Mouse (Mus musculus) forelimb bud, embryonic 11.5 days (tissue): ENCODE measurements around the gene Cactin.
A peak's percentile ranks its signal among the peaks of the same experiment; 100 is the strongest.

Experiments used
- DNase-seq: peaks from one replicate; pipeline ENCODE4 v3.0.0-alpha.2; 2012; ENCODE audit warnings: low read depth, low spot score

Cactin gene

DNA sequence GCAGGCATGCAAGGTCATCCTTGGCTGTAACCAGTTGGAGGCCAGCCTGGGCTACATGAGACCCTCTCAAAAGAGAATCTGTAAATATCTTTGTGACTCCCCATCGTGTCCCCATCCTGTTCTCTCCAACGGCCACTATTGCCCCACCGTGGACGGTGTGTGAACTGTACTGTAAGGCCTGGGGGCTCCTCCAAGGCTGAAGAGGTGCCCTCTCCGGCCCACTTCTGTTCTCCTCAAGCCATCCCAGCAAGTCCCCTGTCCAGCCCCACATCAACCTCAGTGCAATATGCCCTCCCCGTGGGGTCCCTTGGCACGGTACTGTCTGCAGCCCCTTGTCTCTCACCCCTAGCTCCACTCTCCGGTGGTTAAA lies 1.6 kb upstream of the Cactin start:
- DNase-seq = no peak

DNA sequence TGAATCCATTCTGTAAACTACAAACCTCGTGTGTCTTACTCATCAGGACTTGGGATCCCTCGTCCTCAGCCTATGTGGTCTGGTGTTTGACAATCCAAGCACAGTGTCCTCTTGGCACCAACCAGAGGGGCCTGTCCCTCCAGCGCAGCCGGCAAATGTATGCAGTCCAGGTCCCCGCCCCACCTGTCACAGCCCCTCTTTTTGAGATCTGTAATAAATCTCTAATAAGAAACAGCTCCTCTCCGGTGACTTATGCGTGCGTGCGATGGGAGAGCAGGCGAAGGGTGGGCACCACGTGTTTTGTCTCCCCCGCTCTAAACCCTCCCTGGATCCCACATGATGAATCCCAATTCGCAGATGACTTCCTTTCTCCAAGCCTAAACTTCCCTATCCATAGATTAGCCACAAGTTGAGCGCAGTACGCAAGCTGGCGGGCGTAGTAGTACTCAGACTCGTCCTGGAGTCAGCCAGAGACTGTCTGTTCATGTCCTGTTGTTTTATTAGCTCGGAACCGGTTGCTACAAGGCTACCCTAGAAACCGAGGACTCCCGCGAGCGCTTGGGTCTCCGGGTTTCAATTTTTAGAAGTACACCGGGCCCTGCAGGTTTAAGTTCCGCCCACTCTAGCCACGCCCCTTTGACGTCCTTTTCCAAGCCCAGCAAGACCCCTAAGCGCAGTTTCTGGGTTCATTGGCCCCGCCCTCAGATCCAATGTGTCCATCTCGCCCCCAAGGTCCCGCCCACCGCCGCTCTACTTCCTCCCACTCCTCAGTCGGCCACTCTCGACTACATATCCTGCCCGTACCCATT lies 958 bp upstream of the Cactin start:
- peak; percentile 98 for DNase-seq

DNA sequence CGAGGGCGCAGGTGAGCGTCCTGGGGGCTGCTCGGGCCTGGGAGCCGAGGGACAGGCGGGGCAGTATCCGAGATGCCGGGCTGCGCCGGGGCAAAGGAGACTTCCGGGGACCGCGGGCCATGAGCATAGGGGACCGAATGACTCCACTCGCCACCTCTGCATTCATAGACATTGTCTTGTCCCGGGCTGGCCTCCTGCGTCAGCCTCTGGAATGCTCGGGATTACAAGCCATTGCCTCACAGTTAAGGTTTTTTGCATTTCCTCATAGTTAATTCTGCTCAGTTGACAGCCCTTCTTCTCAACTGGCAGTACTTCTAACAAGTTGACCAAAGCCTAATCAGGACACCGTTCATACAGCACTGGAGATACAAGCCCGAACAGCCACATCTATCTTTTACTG lies 533 bp downstream of the Cactin start:
- no peak for DNase-seq

DNA sequence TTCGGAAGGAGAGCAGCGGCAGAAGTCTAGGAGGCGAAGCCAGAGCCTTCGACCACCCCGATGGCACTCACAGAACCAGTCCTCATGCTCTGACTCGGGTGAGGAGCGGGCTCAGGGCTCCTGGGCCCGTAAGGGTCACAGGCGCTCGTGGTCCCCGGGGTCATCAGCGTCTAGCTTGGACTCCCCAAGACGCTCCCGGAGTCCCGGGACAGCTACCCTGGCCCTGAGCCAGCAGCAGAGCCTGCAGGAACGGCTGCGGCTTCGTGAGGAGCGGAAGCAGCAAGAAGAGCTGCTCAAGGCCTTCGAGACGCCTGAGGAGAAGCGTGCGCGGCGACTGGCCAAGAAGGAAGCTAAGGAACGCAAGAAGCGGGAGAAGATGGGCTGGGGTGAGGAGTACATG lies 1.5 kb downstream of the Cactin start:
- DNase-seq = no peak

DNA sequence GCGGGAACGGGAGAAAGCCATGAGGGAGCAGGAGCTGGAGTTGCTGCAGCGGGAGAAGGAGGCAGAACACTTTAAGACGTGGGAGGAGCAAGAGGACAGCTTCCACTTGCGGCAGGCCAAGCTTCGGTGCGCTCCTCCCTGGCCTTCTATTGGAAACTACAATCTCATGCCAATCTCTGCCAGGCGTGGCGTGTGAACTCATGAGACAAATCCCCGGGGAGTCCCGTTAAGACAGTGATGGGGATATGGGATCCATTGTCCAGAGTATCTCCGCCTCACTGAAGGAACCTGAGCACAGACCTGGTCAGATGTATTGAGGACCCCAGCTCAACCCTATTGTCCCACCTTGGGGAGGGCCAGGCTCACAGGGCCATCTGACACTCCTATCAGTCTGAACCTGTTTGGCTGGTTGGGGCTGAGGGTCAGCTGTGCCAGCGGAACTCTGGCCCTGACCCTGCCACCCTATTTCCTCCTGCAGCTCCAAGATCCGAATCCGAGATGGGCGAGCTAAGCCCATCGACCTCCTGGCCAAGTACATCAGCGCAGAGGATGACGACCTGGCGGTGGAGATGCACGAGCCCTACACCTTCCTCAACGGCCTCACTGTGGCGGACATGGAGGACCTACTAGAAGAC lies 2.4 kb downstream of the Cactin start:
- DNase-seq = no peak

DNA sequence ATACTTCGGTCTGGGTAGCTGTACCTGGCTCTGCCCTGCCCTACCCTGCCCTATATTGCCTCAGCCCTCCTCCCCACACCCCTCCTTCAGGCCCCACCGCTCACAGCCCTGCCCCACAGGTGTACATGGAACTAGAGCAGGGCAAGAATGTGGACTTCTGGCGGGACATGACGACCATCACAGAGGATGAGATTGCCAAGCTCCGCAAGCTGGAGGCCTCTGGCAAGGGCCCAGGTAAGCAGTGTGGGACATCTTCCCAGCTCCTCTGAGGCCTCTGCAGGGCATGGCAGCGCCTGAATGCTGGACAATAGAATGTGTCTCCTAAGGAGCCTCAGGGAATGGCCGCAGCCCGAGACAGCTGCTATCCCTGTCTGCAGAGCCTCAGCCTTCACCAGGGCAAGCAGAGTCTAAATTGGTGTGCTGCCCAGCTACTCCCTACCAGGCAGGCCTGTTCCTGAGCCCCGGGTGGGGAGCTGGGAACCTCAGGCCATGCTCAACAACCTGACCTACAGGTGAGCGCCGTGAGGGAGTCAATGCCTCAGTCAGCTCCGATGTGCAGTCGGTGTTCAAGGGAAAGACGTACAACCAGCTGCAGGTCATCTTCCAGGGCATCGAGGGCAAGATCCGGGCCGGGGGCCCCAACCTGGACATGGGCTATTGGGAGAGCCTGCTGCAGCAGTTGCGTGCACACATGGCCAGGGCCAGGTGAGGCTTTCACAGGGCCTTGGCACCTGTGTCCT lies 3.1 kb downstream of the Cactin start:
- no peak for DNase-seq

DNA sequence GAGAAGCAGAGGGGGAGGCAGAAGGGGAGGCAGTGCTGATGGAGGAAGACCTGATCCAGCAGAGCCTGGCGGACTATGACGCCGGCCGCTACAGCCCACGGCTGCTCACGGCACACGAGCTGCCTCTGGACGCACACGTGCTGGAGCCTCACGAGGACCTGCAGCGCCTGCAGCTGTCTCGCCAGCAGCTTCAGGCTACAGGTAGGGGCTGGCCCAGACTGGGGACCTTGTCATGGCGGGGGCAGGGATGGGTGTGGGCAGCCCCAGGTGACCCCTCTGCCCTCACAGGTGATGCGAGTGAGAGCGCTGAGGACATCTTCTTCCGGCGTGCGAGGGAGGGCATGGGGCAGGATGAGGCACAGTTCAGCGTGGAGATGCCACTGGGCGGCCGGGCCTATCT lies 4.3 kb downstream of the Cactin start:
- no peak for DNase-seq

DNA sequence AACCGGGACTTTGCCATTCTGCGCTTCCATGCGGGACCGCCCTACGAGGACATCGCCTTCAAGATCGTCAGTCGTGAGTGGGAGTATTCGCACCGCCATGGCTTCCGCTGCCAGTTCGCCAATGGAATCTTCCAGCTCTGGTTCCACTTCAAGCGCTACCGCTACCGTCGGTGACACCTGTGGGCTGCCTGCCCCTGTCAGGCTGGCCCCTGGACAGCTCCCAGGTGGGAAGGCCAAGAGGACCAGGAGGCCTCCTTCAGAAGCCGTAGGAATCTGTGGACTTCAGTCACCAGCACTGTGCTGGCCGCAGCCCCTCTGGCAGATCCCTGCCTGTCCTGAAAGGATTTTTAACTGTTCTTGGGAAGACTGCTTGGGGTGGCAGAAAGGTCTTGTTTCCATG lies 4.9 kb downstream of the Cactin start:
- DNase-seq = no peak

DNA sequence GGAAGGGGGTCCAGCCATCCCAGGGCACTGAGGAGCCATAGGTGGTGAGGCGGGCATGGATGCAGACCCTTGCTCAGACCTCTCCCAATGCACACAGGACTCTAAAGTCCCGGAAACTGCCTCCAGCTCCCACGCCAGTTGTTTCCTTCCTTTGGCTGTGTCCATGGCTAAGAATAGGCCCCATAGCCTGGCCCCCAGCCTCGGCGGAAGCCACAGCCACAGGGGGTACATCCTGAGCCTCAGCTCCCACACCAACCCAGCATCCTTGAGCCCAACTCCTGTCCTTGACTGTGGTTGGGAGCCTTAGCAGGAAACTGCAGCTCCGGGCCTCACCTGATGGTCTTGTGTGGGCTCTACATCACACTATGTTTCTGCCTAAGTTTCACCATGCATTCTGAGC lies 6.0 kb downstream of the Cactin start:
- DNase-seq = no peak

DNA sequence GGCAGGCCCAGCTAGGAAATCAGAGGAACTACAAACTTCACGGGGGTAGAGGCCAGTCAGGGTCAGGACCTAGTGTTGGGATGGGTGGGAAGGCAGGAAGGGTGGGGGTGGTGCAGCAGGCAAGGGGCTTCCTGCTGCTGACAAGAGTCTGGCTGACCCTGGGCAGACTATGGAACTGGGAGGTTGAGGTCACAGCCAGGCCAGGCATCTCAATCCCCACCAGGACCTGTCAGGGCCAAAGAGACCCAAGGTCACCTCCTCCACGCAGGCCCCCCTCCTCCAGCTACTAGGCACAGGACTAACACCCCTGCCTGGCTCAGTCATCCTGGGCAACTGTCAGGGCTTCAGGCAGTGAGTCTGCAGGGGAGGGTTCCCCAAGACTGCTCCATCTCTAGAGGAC lies 7.1 kb downstream of the Cactin start:
- DNase-seq = no peak

DNA sequence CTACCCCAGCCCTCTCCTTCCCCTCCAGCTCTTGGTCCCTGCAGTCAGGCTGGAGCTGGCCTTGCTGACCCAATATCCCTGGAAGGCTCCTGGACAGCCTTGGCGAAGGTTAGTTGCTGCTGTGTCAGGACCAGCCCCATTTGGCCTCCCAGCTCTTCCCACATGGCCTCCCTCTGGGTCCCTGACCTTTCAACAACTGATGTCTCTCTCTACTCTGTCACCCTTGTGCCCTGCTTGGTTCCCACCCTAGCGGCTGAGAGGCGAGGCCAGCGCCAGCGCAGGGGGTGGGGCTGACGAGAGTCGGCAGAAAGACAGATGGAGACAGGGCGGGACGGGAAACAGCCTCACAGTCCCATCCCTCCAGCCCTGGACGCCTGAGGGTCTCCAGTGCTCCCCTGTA lies 7.5 kb downstream of the Cactin start, which contains the start of gene Tbxa2r:
Gene Tbxa2r, plus strand, starts transcription at position 346 of the 400 bp plus-strand sequence.
- no peak for DNase-seq

DNA sequence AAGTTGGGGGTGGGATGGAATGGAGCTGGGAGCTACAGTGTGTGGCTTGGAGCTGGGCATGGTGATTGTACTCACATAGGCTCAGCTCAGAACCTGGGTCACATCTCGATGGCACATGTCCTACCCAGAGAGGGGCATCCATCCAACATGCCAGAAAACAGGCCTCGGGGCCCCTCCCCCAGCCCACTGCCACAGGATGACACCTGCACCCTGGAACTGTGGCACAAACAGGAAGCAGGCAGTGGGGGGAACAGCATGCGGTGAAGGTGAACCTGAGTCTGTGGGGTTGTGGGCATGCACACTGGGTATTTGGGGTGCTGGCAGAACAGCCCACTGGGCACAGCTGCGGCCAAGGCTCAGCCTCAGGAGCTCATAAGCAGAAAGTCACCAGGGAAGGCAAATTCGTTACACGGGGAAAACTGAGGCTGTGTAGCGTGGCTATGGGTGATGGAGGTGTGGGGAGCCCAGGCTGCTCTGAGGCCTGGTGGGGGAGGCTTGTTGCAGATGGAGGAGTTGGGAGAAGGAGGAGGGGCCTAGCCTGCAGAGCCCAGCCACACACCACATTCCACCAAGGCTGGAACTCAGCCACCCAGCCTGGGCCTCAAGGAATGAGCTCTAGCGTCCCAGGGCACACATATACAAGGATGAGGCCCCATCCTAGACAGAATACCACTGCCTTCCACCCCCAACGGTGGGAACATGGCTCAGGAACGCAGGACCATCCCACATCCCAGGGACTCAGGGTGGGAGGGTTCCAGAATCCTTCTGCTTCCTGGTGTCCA lies 8.5 kb downstream of the Cactin start:
- no peak for DNase-seq

DNA sequence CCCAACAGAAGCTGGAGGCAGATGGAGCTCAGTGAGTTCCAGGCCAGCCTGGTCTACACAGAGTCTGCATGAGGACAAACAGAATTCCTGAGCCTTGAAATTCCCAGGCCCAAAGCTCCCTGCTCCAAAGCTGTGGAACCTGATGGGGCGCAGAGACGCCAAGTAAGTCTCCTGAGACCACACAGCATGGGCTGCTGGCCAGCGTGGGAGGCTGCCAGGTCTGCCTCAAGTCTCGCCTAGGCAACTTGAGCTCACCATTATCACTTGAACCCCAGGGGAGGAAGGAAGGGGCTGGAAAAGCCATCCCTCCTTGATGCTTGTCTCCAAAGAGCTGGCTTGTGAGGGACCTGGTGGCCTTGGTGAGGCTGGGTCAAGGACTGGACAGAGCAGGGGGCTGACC lies 9.1 kb downstream of the Cactin start:
- no peak for DNase-seq

DNA sequence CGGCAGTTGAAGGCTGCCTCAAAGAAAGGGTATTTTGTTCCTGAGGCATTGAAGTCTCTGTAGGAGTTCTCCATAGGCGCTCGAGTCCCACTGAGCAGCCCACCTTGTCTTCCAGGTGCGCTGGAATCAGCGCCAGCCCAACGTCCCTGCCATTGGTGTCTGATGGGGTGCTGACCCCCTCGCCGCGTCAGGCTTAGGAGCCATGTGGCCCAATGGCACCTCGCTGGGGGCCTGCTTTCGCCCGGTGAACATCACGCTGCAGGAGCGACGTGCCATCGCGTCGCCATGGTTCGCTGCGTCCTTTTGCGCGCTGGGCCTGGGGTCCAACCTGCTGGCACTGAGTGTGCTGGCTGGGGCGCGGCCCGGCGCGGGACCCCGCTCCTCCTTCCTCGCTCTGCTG lies 11.4 kb downstream of the Cactin start:
- DNase-seq = no peak

DNA sequence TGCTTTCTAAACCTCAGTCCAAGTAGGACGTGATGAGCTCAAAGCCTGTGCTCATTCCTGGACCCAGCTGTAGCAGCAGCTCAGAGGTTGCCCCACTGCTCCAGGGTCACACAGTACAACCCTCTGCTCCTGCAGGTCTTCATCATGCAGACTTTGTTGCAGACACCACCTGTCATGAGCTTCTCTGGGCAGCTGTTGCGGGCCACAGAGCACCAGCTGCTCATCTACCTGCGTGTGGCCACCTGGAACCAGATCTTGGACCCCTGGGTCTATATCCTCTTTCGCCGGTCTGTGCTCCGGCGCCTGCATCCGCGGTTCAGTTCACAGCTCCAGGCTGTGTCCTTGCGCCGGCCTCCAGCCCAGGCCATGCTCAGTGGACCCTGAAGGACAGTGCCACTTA lies 13.4 kb downstream of the Cactin start:
- DNase-seq = no peak

DNA sequence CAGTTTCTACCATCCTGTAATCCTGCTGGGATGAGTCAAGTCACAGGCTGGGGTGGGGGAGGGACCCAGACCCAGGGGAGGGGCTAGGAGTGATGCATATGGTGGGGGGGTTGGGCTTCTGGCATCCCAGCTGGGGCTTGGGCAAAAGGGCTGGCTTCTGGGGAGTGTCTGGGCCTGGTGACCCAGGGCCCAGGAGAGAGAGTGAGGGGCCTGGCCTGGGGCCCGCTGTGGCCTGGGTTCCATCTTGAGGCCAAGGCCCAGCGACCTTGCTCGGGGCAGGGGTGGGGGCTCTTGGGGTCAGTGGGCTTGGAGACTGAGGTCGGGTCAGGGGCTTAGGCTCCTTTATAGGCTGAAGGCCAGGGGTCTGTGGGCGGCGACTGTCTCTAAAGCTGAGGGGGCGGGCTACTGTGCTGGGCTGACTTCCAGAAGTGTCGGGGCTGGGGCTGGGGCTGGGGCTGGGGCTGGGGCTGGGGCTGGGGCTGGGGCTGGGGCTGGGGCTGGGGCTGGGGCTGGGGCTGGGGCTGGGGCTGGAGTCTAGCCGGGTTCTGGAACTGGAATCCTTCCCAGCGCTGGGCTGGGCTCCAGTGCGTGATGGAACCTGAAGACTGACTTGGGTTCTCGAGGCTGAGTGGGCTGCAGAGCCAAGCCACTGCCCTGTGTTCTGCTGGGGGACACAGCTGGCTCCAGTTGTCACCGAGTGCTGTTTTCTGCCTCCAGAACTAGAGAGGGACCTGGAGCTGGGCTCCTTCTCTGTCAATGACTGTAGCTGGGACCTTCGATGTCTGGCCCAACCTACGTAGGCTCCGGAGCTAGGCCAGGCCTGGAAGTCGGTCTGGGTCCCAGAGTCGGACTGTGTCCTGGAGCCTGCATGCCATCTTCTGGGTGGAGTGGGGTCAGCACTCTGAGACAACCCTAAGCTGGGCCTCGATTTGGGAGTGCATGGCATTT lies 14.8 kb downstream of the Cactin start:
- no peak for DNase-seq

DNA sequence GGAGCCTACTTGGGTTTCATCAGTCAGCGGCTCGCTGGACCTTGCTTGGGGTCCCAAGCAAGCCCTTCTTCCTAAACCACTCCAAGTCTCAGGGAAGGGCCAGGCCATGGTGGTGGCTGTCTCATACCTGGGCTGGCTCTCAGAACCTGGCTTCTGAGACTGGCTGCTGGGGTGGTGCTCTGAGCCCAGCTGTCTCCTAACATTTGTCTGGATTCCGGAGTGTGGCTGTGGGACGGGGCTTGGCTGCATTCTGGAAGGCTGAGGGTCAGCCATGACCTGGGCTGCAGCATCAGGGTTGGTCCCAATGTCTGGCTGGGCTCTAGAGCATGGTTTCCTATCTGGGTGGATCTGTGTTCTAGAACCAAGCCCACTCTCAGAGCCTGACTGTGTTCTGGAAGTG lies 15.7 kb downstream of the Cactin start:
- no peak for DNase-seq

DNA sequence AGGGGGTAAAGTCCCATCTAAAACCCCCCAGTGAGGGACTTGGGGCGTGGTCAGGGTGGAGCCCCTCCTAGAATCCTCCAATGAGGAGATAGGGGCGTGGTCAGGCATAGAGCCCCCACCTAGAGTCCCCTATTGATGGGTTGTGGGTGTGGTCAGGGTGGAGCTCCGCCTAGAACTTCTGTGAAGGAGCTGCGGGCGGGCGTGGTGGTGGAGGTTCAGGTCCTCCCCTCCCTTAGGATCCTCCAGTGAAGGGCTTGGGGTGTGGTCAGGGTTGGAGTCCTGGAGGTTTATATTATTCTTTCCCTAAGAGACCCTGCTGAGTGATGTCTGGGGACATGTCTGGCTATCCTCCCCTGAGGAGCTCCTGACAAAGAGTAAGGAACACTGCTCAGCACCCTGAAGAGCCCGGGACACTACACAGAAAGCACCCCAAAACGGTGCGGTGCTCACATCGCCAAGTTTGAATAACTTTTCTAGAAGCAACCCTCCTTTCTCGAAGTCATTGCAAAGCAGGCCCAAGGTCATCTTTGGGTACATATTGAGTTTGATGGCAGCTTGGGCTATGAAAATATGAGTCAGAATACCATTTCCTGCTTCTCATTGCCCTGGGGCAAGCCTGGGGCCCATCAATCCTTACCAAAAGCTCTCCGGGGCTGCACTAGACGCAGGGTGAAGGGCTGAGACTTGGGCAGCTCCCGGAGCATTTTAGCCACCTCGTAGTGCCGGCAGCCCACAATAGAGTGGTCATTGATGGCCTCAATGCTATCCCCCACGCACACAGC lies 19.8 kb downstream of the Cactin start:
- DNase-seq = no peak

DNA sequence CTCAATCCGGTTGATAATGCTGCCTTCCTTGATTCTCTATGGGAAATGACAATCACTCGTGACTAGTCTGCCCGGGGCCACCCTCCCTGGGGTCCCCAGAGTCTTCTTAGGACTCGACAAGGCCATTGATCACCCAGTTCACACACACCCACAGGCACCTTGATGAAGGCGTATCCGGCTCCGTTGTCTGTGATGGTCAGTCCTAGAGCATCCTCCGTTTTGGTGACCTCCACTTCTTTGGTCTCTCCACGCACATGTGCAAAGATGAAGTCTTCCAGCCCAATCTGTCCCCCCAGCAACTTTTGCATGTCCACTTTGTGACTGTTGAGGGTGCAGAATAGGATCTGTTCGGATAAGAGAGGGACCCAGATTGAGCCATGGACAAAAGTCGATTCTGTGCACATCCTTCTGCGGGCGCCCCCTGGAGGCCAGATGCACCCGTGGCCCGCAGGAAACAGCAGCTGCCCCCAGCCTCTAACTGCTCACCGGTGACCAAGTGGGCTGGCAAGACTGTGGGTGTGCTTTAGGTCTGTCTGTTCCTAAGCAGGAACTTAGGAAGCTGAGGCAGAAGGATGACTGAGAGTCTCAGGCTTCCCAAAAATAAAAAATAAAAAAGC lies 20.5 kb downstream of the Cactin start:
- no peak for DNase-seq
